Mouse (Mus musculus) lung, adult 2 months (tissue): ENCODE measurements around the gene Tmem53.

Source experiments
- CTCF ChIP-seq: fragments of 200-500 bp; IDR thresholded peaks from 2 replicates; pipeline ENCODE4 v1.5.1; 2011; ENCODE audit warnings: mild to moderate bottlenecking, low read length, control low read depth; ENCODE audit not compliant: insufficient read depth
- POLR2A ChIP-seq: fragments of 200-500 bp; IDR thresholded peaks from 2 replicates; pipeline ENCODE4 v1.6.1; 2011; ENCODE audit warnings: low read depth, mild to moderate bottlenecking, control low read depth, low read length, borderline replicate concordance; ENCODE audit errors: extremely low read depth

- peak; percentile 11; the same call in 1 of the 2 replicates for TF ChIP-seq CTCF
- peak; percentile 57; the same call in 1 of the 2 replicates for TF ChIP-seq POLR2A
These were observed 49.4 kb upstream of the Tmem53 start for GRCm38 (mm10) chr4:117202046-117202991.
